Mouse (Mus musculus): ENCODE measurements around the gene Slit3. TPM values are rescaled to one million over a fixed set of nuclear protein-coding genes. Genes with fewer than 3 reads are reported as not detected.
A peak's percentile ranks its signal among the peaks of the same experiment; 100 is the strongest.

Gene Slit3
- total RNA-seq, 2 experiments from 2014 or later = not detected

DNA sequence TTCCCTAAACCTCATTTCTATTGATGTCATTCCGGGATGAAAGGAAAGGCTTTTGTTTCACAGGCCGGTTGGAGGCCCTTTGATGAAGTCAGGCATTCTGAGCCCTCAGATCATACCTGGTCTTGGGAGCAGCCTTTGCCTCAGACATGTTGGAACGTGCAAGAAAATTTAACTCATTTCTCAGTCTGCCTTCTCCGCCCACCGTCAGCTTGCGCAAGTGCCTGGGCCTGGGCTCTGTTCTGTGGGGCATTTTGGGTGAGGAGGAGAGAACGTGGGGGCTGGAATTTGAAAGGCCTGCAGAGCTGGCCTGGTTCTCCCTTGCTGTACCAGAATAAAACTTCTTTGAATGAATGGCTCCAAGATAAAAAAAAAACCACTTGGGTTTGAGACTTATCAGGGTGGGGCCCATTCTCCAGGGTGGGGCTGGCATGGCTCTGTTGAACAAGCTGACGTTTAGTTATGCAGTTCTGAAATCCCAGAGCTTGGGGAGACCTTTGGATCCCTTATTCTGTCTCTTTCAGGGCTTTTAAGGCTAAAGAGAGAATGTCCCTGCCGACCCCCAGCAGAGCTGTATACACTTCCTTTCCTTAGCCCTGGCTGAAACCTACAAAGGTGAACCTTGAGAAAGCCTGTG is 294.9 kb downstream of the Slit3 start:
- no peak for ATAC-seq (replicated peaks; ENCODE audit: low FRiP score, low TSS enrichment, poor library complexity, severe bottlenecking)

DNA sequence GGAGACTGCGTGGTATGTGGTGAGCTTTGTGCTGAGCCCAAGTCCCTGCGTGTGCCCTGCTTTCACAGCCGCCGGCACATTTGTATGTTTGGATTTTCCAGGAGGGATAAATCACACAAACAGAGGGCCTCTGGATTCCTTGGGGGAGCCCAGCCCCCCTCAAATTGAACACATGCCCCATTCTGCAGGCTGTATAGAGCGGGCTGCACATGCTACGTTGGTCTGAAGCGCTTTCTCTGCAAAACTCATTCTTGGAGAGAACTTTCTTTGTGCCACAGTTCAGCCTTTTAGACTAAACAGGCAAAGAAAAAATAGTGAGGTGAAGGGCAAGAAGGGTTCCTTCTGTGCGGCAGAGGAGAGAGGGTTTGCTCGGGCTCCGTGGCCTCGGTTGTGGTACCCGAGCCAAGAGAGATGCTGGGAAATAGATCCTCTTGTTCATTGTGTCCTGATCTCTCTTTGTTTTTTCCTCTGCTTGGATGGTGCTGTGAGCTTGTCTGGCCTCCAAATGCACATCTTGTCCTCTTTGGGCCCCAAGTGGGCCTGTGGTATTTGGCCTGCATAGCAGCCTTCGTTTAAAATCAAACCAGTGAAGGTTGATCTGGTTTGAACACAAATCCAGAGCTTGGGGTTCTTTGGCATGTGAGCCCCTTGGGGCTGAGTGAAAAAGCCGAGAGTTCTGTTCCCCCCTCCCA is 295.5 kb downstream of the Slit3 start:
- ATAC-seq (replicated peaks; ENCODE audit: low FRiP score, low TSS enrichment, poor library complexity, severe bottlenecking) = no peak

DNA sequence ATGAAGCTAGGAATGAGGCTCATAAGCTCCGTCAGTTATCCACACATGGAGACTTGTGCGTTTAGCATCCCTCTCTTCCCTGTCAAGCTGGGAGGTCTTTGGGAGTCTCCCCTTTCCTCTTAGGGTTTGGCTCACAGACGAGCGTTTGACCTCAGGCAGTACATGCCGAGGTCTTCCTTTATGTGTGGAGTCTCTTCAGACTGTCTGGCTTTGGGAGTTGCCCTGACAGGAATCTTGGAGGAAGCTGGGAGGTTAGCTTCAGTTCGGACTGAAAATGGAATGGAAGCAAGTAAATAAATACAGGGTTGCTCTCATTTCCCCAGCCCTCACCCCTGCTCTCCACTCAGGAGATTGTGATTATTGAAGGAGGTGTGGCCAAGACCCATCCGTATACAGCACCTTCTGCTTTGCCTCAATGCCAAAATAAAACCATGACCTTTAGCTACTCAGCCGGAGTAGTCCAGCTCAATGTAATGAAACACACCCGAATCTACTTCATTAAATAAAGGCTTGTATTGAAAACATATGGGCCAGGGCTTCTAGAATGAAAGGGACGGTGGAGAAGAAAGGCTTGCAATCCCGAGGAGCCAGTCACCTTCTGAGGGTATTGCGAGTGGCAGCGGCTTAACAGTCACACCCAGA is 297.0 kb downstream of the Slit3 start:
- ATAC-seq (replicated peaks; ENCODE audit: low FRiP score, low TSS enrichment, poor library complexity, severe bottlenecking) = no peak

DNA sequence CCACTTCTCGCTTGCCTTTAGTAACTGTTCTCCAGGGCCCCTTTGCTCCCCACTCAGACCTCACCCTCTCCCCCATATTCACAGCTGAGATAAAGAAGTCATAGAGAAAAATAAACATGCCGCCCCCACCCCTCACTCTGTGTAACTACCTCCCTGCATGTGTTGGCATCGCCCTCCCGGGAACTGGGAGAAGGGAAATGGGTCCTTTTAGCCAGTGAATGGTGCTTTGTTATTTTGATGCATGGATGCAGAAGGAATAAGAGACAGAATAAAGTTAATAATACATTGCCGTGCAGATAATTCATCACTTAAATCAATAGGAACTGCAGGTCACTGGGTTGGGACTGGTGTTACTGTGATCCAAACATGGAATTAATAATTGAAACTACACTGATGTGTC is 298.0 kb downstream of the Slit3 start:
- no peak for ATAC-seq (replicated peaks; ENCODE audit: low FRiP score, low TSS enrichment, poor library complexity, severe bottlenecking)

DNA sequence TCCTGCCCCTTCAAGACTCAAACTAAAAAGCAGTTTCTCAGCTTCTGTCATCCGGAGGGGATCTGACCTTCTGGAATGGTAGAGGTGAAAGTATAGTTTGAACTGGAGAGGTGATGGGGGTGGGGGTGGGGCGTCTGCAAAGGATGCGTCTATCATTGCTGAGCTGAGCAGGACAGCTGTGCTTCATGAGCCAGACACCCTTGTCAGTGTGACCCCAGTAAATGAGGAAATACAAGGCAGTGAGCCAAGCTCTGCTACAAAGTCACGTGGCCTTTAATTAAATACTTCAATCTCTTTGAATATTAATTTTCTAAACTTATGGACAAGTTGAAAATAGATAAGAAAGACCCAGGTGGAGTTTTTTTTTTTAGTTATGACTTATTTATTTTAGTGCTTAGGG is 300.7 kb downstream of the Slit3 start:
- no peak for ATAC-seq (replicated peaks; ENCODE audit: low FRiP score, low TSS enrichment, poor library complexity, severe bottlenecking)

DNA sequence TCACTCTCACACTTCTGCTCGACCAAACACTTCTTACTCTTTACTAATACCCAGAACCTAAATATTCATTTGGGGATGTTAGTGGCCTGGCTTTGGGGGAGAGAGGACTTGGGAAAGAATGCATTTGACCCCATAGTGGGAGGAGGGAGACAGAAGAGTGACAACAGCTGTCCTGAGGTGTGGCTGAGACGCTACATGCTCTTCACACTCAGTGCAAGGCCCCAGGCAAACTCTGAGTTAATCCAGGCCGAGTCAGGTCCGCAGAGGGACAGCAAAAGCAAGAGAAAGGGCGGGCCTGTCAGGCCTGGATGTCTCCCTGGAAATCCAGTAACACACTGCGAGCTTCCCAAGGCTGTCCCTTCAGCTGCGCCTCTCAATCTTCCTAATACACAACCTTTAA is 307.0 kb downstream of the Slit3 start:
- ATAC-seq (replicated peaks; ENCODE audit: low FRiP score, low TSS enrichment, poor library complexity, severe bottlenecking) = no peak

DNA sequence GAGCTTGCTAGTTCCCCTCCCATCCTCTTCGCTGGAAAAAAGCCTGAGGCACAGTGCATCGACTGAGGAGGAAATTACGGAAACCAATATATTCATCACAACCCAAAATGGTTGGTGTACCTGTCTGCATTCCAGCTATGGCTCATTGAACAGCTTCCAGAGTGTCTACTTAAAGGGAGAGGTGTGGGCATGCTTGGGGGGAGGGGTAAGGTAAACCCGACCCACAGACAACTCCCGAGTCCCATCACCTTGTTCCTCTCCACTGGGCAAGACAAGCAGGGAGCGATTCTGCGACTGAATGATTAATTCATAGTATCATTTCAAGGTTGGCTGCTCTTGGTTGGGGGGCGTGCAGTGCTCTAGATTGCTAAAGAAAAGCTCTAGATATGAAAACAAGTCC is 310.1 kb downstream of the Slit3 start:
- ATAC-seq (replicated peaks; ENCODE audit: low FRiP score, low TSS enrichment, poor library complexity, severe bottlenecking) = no peak

DNA sequence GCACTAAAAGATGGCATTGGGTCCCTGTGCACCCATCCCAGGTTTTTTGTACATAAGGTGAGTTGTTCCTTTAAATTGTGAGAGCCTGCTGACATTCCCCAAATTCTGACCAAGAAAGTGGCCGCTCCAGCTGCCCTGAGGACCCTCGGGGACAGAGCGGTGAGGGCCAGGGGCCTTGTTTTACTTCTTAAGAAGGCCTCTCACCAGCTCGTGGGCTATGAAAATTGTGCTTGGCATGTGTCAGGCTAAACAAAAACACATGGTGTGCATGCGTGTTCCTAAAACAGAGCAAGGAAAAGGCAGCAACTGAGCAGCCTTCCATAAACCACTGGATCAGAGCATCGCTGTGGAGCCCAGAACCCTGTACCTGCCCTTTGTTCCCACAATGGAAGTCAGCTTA is 316.5 kb downstream of the Slit3 start:
- no peak for ATAC-seq (replicated peaks; ENCODE audit: low FRiP score, low TSS enrichment, poor library complexity, severe bottlenecking)

DNA sequence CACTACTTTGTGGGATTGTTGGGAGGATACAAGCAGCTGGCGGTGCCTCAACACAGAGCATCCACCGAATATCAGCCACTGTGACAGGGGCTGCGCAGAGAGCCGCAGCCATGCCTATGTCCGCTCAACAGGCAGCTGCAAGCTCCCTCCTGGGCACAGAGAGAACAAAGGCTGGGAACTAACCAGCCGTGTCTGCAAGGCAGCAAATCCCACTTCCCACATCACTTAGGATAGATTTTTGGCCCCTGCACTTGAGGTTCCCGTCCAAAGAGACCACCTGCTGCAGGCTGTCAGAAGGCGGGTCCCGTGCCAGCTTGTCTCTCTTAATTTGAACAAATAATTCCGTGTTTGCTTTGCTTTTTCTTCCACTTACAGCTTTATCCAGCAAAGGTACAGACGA is 319.2 kb downstream of the Slit3 start:
- no peak for ATAC-seq (replicated peaks; ENCODE audit: low FRiP score, low TSS enrichment, poor library complexity, severe bottlenecking)

DNA sequence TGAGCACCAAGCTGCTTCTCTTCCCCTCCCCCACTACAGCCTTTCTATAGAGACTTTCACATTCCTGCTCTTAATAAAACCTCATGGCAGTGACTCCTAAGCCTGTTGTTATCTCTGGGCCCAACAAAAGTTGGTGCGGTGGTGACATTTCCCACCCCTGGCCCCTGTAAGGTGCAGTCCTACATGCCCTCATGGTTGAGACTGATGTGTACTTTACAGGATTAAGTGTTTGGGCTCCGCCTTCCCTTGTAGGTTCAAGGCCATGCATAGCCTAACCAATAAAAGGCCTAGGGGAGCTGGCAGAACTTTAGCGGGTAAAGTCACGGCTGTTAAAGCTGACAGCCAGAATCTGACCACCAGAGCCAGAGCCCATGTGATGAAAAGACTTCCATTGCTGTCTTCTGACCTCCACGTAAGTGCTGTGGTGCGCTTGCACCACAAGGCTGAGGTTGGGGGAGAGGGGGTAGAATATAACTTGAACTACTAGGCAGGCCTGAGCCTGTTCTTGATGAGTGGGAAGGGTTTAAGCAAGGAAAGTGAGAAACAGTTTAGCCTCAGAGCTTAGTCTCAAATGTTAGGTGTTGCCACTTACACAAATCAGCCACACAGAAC is 323.6 kb downstream of the Slit3 start:
- no peak for ATAC-seq (replicated peaks; ENCODE audit: low FRiP score, low TSS enrichment, poor library complexity, severe bottlenecking)

DNA sequence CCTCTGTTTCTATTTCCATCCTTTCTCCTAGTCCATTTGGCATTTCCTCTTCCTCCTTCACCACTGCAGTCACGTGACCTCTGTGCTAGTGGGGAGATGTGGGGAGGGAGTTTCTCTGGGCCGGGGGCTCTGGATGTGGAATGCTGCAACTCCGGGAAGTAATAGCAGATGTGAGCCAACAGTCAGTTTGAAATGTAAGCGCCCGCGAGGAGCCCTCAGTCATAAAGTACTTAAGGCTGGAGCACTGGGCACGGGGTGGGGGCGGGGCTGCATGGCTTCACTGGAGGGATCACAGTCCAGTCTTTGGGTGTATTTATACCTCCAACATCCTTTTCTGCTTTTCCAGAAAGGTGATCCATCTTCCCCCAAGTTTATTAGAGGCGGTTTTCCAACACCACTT is 326.9 kb downstream of the Slit3 start:
- ATAC-seq (replicated peaks; ENCODE audit: low FRiP score, low TSS enrichment, poor library complexity, severe bottlenecking) = no peak

DNA sequence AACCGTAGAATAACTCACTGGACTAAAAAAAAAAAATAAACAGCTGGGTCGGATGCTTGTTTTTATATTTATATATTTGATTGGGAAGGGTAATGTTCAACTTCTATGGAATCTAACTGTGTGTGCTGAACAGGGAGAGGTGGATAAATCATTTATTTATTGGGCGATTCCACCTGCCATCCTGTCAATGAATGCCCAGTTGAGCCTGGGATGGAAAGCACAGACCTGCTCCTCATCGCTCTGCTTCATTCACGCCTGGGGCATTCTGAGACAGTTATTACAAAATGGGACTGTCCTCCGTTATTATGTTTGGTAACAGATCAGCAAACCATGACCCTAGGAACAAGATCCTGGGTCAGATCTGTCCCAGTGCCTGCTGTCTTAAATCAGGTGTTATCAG is 328.2 kb downstream of the Slit3 start:
- no peak for ATAC-seq (replicated peaks; ENCODE audit: low FRiP score, low TSS enrichment, poor library complexity, severe bottlenecking)

DNA sequence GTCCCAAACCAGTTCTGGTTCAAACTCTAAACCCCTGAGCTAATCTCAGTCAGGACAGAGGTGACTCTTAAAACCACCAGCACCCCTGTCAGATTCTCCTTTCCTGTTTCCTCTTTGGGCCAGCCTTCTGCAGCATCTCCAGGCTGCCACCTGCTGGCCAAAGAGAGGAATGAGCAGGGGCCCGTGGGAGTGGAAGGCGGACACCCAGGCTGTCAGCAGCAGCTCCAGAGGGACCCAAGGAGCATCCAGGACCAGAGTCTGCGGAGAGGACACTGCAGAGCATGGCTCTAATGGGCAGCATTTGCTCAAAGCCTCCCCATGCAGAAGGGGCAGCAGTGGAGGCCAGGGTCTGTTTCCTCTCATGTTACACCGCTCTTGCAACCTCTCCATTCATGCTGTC is 330.6 kb downstream of the Slit3 start:
- ATAC-seq (replicated peaks; ENCODE audit: low FRiP score, low TSS enrichment, poor library complexity, severe bottlenecking) = peak; percentile 95

DNA sequence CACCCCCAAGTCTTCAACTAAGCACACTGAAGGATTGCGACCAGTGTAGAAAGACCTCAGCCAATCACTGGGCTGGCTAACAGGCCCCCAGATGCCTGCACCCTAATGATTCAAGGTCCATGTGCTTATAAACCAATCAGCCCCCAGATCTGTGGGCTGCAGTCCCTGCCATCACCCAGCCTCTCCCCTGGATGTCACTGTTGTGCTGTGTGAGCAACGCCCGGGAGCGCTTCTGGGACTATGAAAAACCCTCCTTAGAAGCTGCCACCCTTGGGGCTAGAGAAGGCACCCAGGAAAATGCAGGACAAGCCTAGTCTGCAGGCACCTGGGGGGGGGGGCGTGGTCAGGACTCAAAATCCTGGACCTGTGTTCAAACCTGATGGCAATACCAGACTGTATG is 331.4 kb downstream of the Slit3 start:
- peak; percentile 51 for ATAC-seq (replicated peaks; ENCODE audit: low FRiP score, low TSS enrichment, poor library complexity, severe bottlenecking)

DNA sequence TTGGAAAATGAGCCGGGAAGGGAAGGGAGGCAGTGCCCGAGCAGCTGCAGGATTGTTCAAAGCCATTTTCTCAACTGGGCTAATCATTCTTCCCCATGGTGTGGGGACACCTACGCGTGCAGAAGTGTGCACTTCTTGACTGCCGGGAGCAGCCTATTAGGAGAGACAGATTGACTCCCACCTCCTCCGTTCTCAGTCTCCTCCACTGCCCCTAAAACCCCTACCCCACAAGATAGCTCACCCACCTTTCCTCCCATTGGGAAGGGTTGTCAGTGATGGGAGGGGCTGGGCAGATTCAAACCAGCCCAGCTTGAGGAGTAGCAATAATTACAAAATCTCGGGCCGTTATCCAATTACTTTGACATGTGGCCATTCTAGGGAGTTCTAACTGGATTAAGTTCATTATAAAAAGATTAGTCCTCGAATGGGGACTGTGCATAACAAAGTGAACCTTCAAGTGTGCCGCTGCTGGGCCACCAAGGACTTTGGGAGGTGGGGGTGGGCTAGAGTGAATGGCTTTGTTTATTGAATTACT is 333.2 kb downstream of the Slit3 start:
- no peak for ATAC-seq (replicated peaks; ENCODE audit: low FRiP score, low TSS enrichment, poor library complexity, severe bottlenecking)

DNA sequence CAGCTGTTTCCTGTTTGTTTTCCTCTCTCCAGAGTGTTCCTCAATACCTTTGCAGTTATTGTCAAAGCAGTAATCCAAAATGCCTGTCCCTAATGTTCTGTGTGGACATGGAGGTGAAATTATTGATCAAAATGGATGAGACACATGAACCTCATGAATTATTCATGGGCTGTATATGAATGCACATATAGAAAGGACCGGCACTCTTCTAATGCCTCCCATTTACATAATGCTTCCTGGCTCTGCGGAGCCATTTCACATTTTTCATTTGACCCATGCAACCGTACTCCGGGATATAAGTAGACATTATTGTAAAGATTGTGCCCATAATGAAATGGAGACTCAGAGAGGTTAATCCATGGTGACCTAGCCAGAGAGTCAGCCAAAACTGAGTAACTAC is 333.8 kb downstream of the Slit3 start:
- no peak for ATAC-seq (replicated peaks; ENCODE audit: low FRiP score, low TSS enrichment, poor library complexity, severe bottlenecking)

DNA sequence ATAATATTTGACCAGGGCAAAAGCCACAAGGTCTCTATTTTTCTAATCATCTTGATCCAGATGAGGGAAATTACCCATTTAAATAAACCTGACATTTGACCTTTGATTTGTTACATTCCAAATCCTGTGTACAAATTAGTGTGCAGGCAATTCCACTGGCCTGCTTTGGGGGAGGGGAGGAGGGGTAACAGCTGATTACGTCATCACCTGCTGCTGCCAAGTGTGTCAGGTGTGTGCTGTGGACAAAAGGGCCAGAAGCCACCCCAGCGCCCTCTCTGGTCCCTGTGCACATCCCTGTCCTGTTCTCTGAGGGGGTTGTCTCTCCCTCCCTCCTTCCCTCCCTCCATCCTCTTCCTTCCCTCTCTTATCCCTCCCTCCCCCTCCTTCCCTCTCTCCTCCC is 337.0 kb downstream of the Slit3 start:
- no peak for ATAC-seq (replicated peaks; ENCODE audit: low FRiP score, low TSS enrichment, poor library complexity, severe bottlenecking)

DNA sequence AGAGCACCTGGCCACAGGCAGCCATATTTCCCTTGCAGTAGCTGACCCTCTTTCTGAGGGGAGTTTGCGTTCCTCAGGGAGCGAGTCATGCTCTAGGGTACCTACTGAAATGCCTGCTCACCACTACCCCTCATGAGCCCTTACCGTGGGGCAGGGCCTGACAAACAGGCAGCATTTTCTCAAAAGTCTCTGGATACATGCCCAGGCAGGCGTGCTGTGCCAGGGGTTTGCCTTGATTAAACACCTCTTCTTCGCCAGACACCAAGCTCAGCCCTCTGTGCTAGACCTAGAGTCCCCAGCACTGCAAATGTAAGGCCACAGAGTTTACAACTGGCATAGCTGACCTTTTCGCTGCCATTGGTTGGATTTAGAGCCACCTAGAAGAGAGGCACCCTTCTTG is 345.7 kb downstream of the Slit3 start:
- no peak for ATAC-seq (replicated peaks; ENCODE audit: low FRiP score, low TSS enrichment, poor library complexity, severe bottlenecking)

DNA sequence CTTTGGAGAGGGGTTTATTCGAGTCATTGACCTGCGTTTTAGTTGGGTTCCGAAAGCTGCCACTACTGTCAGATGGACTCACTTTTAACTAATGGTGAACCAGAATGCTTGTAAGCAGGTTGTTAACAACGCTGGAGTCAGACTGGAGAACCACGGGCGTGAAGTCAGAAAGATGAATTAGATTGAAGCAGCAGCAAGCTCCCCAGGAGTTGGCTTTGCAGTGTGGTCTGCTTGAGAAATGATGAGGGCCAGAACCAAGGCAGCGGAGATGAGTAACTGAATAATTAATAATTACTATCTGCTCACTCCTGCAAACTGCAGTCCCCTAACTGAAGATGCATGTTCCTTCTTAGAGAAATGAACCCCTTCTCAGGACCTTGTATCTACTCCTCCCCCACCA is 347.8 kb downstream of the Slit3 start:
- ATAC-seq (replicated peaks; ENCODE audit: low FRiP score, low TSS enrichment, poor library complexity, severe bottlenecking) = no peak

DNA sequence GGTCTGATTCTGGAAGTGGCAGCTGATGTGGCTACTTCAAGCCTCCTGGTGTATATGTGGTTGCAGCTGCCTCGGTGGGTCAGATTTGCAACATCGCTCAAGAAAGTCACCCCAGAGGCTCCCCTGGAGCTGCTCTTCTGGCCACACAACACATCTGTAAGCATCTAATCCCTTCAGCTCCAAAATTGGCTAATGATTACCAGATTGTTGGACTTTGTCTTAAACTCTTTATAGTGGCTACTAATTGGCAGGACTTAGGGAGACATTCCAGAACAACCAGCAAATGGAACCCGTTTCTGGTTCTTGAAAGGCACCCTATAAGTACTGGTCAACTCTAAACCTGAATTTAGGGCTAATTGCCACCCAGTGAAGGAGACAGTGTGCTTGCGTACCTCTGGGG is 348.9 kb downstream of the Slit3 start:
- no peak for ATAC-seq (replicated peaks; ENCODE audit: low FRiP score, low TSS enrichment, poor library complexity, severe bottlenecking)

All from megakaryocyte-erythroid progenitor cell, adult 5-6 weeks (primary cell).